ENCODE assay signal across 11 mouse cellular contexts in the genomic region with DNA sequence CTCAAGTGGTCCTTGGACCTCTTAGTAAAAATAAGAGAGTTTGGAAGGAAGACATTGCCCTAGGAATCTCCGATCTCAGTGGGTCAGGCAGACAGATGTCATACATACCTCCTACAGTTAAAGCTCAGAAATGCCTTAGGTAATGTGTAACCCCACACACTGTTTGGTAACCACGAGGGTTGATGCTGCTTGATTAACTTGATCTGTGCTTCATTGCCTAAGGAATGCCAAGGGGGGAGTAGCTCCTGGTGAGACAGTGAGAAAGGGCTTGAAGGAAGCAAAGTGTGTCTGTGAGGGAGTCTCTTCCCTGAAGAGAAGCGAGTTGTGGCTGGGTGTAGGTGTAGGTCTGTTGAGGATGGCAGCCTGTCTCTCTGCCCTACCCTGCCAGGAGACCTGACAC. TPM values are rescaled to one million over a fixed set of nuclear protein-coding genes. Genes with fewer than 3 reads are reported as not detected.
A peak's percentile ranks its signal among the peaks of the same experiment; 100 is the strongest.
DNase-seq lines count a peak whose midpoint lies in the region; ATAC-seq lines count a peak whose summit lies in the region.
"Had no signal": no experiment of that assay in that cellular context is flagged by ENCODE, and none has a peak within 500 bp of the region (broad histone marks: within the 10 kb centered on the region; RNA-seq: fewer than 3 reads in every experiment).

No protein-coding gene starts in this region.

- no peak for DNase-seq in limb, embryonic 10.5 days (ENCODE audit: low spot score)
- peak; percentile 19 for DNase-seq in Muller cell, postnatal 12 days (ENCODE audit: inconsistent ontology term)
- no peak for DNase-seq in forebrain, embryonic 14.5 days (ENCODE audit: low spot score)
- peak; percentile 43 for DNase-seq in kidney, postnatal 10 days
- no peak for DNase-seq in retina, embryonic 14.5 days (ENCODE audit: low spot score)
- no peak for DNase-seq in heart, postnatal 10 days
- DNase-seq: adrenal gland, postnatal 14 days; right cerebral cortex, postnatal 25 days had no signal

- H3K9ac ChIP-seq in limb, embryonic 13.5 days = 0 out of 2 replicates have a peak overlapping the region, but pooled peaks have one; percentile 35
- H3K9ac ChIP-seq in forebrain, embryonic 14.5 days (ENCODE audit: low read length) = peak overlapping the region; percentile 17; the same call in 1 of the 2 replicates
- H3K9ac ChIP-seq: heart, embryonic 13.5 days had no signal

- no peak overlapping the region for H3K4me2 ChIP-seq in limb, embryonic 13.5 days (replicated peaks)
- no peak overlapping the region for H3K4me2 ChIP-seq in forebrain, embryonic 14.5 days (ENCODE audit: low read length)
- H3K4me2 ChIP-seq: heart, embryonic 13.5 days had no signal

- H3K9me3 ChIP-seq in limb, embryonic 13.5 days = no peaks in the 10 kb centered on the region
- no peaks in the 10 kb centered on the region for H3K9me3 ChIP-seq in limb, embryonic 10.5 days (replicated peaks)
- no peaks in the 10 kb centered on the region for H3K9me3 ChIP-seq in forebrain, embryonic 14.5 days (replicated peaks; ENCODE audit: control insufficient read depth, low read length)
- H3K9me3 ChIP-seq: heart, embryonic 13.5 days had no signal

- no peak overlapping the region for H3K4me3 ChIP-seq in limb, embryonic 13.5 days
- no peak overlapping the region for H3K4me3 ChIP-seq in limb, embryonic 10.5 days
- no peak overlapping the region for H3K4me3 ChIP-seq in forebrain, embryonic 14.5 days (ENCODE audit: low read depth, low read length)
- H3K4me3 ChIP-seq: heart, embryonic 13.5 days had no signal

- H3K4me1 ChIP-seq in limb, embryonic 13.5 days = peaks cover 38% of the 10 kb centered on the region
- peaks cover 26% of the 10 kb centered on the region for H3K4me1 ChIP-seq in limb, embryonic 10.5 days
- H3K4me1 ChIP-seq in forebrain, embryonic 14.5 days (ENCODE audit: control insufficient read depth, insufficient read depth, low read length) = peaks cover 19% of the 10 kb centered on the region

- H3K27ac ChIP-seq in limb, embryonic 13.5 days = no peak overlapping the region
- no peak overlapping the region for H3K27ac ChIP-seq in limb, embryonic 10.5 days
- H3K27ac ChIP-seq in forebrain, embryonic 14.5 days (ENCODE audit: low read depth, low read length) = no peak overlapping the region
- H3K27ac ChIP-seq: heart, embryonic 13.5 days had no signal

- ATAC-seq in limb, embryonic 13.5 days (ENCODE audit: low FRiP score, low read depth) = no peak
- ATAC-seq in forebrain, embryonic 14.5 days = no peak
- ATAC-seq: midbrain, embryonic 16.5 days had no signal

- WGBS in limb, embryonic 13.5 days = 91% methylated on average over 3 of the region's 3 CpGs
- WGBS in limb, embryonic 10.5 days = 91% methylated on average over 3 of the region's 3 CpGs
- WGBS in forebrain, embryonic 14.5 days = 82% methylated on average over 3 of the region's 3 CpGs

- no peaks in the 10 kb centered on the region for H3K27me3 ChIP-seq in limb, embryonic 13.5 days
- H3K27me3 ChIP-seq in limb, embryonic 10.5 days (ENCODE audit: low read depth, poor library complexity, severe bottlenecking) = no peaks in the 10 kb centered on the region
- no peaks in the 10 kb centered on the region for H3K27me3 ChIP-seq in forebrain, embryonic 14.5 days (replicated peaks; ENCODE audit: control insufficient read depth, insufficient read depth, low read length)
- H3K27me3 ChIP-seq: heart, embryonic 13.5 days had no signal

- intact Hi-C loops in heart, postnatal 10 days (cut with DNase I) = no loop called here

- peaks cover 67% of the 10 kb centered on the region for H3K36me3 ChIP-seq in limb, embryonic 13.5 days
- H3K36me3 ChIP-seq in limb, embryonic 10.5 days = peaks cover 79% of the 10 kb centered on the region
- peaks cover 63% of the 10 kb centered on the region for H3K36me3 ChIP-seq in forebrain, embryonic 14.5 days (ENCODE audit: control insufficient read depth, insufficient read depth, low read length)

RNA-seq across cellular contexts. Expression of a gene that starts 2.8 kb away (rescaled TPM):
- polyA plus RNA-seq in limb, embryonic 13.5 days (2015; fragmentation: Nextera tagmentation; extraction: Ambion mirVana) = 75.2 and 82.1 TPM in 2 replicates
- 38.8 and 55.0 TPM in 2 replicates for polyA plus RNA-seq in limb, embryonic 10.5 days (2016; fragmentation: Nextera tagmentation; extraction: Ambion mirVana)
- 23.3 and 25.6 TPM in 2 replicates for polyA plus RNA-seq in forebrain, embryonic 14.5 days (2014; fragmentation: Nextera tagmentation; extraction: Ambion mirVana)
- total RNA-seq in heart, postnatal 10 days (2021) = 10 to 100 TPM; 25.6 to 33.8 TPM

RNA-seq across cellular contexts. Expression of a gene that starts 4.3 kb away (rescaled TPM):
- 74.2 and 82.6 TPM in 2 replicates for polyA plus RNA-seq in limb, embryonic 13.5 days (2015; fragmentation: Nextera tagmentation; extraction: Ambion mirVana)
- polyA plus RNA-seq in limb, embryonic 10.5 days (2016; fragmentation: Nextera tagmentation; extraction: Ambion mirVana) = 73.0 and 88.7 TPM in 2 replicates
- 52.1 and 60.4 TPM in 2 replicates for polyA plus RNA-seq in forebrain, embryonic 14.5 days (2014; fragmentation: Nextera tagmentation; extraction: Ambion mirVana)
- total RNA-seq in heart, postnatal 10 days (2021) = 10 to 100 TPM; 48.2 to 48.3 TPM

RNA-seq across cellular contexts. Expression of a gene that starts 24.4 kb away (rescaled TPM):
- 3.2 and 3.5 TPM in 2 replicates for polyA plus RNA-seq in limb, embryonic 13.5 days (2015; fragmentation: Nextera tagmentation; extraction: Ambion mirVana)
- 1.2 and 1.5 TPM in 2 replicates for polyA plus RNA-seq in limb, embryonic 10.5 days (2016; fragmentation: Nextera tagmentation; extraction: Ambion mirVana)
- 0.38 and 0.49 TPM in 2 replicates for polyA plus RNA-seq in forebrain, embryonic 14.5 days (2014; fragmentation: Nextera tagmentation; extraction: Ambion mirVana)
- 1 to 10 TPM; 1.9 to 2.0 TPM for total RNA-seq in heart, postnatal 10 days (2021)

RNA-seq across cellular contexts. Expression of a gene that starts 50.0 kb away (rescaled TPM):
- 131 and 145 TPM in 2 replicates for polyA plus RNA-seq in limb, embryonic 13.5 days (2015; fragmentation: Nextera tagmentation; extraction: Ambion mirVana)
- polyA plus RNA-seq in limb, embryonic 10.5 days (2016; fragmentation: Nextera tagmentation; extraction: Ambion mirVana) = 111 and 148 TPM in 2 replicates
- 4.0 and 5.3 TPM in 2 replicates for polyA plus RNA-seq in forebrain, embryonic 14.5 days (2014; fragmentation: Nextera tagmentation; extraction: Ambion mirVana)
- total RNA-seq in heart, postnatal 10 days (2021) = 10 to 100 TPM; 23.2 to 27.2 TPM

RNA-seq across cellular contexts. Expression of a gene that starts 57.0 kb away (rescaled TPM):
- polyA plus RNA-seq in limb, embryonic 13.5 days (2015; fragmentation: Nextera tagmentation; extraction: Ambion mirVana) = 0.20 and 0.27 TPM in 2 replicates
- polyA plus RNA-seq in limb, embryonic 10.5 days (2016; fragmentation: Nextera tagmentation; extraction: Ambion mirVana) = 0.06 and 0.24 TPM in 2 replicates
- not detected in 2 replicates for polyA plus RNA-seq in forebrain, embryonic 14.5 days (2014; fragmentation: Nextera tagmentation; extraction: Ambion mirVana)
- total RNA-seq in heart, postnatal 10 days (2021) = under 1 TPM in 1 of 2 experiments, not detected in 1; 0.20 TPM

Comparison
In these comparisons a context has a peak if more than half of its experiments do, and no peak if none do; other contexts are left out.
1. DNase-seq: peak in Muller cell, postnatal 12 days (single experiment) and kidney, postnatal 10 days (single experiment); none in limb, embryonic 10.5 days (single experiment), forebrain, embryonic 14.5 days (single experiment), retina, embryonic 14.5 days (single experiment) and heart, postnatal 10 days (0 of 2).